Mouse (Mus musculus): ENCODE results near the gene Rad54l2. TPM values are rescaled to one million over a fixed set of nuclear protein-coding genes. Genes with fewer than 3 reads are reported as not detected.

The Rad54l2 gene
- total and polyA plus RNA-seq, 2 experiments from 2014 or later, result 3.6 to 22.7 TPM

DNA sequence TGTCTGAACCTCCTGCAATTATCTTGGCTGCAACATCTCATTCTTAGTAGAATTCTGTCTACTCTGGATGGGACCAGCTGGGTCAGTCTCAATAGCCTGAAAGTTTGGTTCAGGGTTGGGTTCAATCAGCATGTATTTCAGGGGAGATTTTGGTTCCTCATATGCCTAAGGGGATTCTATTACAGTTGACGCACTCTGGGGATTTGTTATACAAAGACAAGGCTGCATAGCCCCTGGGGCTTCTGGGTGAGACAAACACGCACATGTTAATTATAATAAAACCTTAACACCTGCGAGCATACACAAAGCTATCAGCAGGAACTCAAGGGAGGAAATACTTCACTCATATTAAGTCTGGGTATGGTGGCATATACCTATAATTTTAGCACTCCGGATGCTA, 17.5 kb upstream of the Rad54l2 start:
- Histone ChIP-seq H3K4me2 (ENCODE audit: low read depth) (no peak overlapping the region), H3K27ac (ENCODE audit: low read depth, low read length) (no peak overlapping the region), H3K36me3 (ENCODE audit: insufficient read depth) (no peaks in the 10 kb centered on the region), H3K4me1 (ENCODE audit: insufficient read depth) (no peaks in the 10 kb centered on the region), H3K27me3 (ENCODE audit: insufficient read depth, low read length) (no peaks in the 10 kb centered on the region), H3K9me3 (ENCODE audit: low read length) (no peaks in the 10 kb centered on the region), H3K9ac (no peak overlapping the region), H3K4me3 (ENCODE audit: low read depth, low read length) (no peak overlapping the region)
- 80% methylated on average over 4 of the region's 4 CpGs for WGBS
- ATAC-seq, result no peak
- no peak for DNase-seq
- no peak for TF ChIP-seq CTCF (IDR thresholded peaks at IDR 0.05; ENCODE audit: low read depth)

GRCm38 (mm10) chr9:106790831-106791230, 1.8 kb upstream of the Rad54l2 start:
- no peak overlapping the region for H3K4me2 ChIP-seq (ENCODE audit: low read depth)
- H3K9me3 ChIP-seq (ENCODE audit: low read length), result no peaks in the 10 kb centered on the region
- no peak for TF ChIP-seq CTCF (IDR thresholded peaks at IDR 0.05; ENCODE audit: low read depth)
- ATAC-seq (no peak), DNase-seq (no peak)
- WGBS, result 64% methylated on average over 6 of the region's 6 CpGs
- no peaks in the 10 kb centered on the region for H3K4me1 ChIP-seq (ENCODE audit: insufficient read depth)
- no peak overlapping the region for H3K27ac ChIP-seq (ENCODE audit: low read depth, low read length)
- H3K36me3 ChIP-seq (ENCODE audit: insufficient read depth), result no peaks in the 10 kb centered on the region
- H3K4me3 ChIP-seq (ENCODE audit: low read depth, low read length), result no peak overlapping the region
- H3K27me3 ChIP-seq (ENCODE audit: insufficient read depth, low read length), result no peaks in the 10 kb centered on the region
- H3K9ac ChIP-seq, result no peak overlapping the region

- no peak for TF ChIP-seq CTCF (IDR thresholded peaks at IDR 0.05; ENCODE audit: low read depth)
- Histone ChIP-seq H3K27me3 (ENCODE audit: insufficient read depth, low read length) (no peaks in the 10 kb centered on the region), H3K36me3 (ENCODE audit: insufficient read depth) (no peaks in the 10 kb centered on the region), H3K4me3 (ENCODE audit: low read depth, low read length) (peak overlapping the region; percentile 98), H3K4me1 (ENCODE audit: insufficient read depth) (no peaks in the 10 kb centered on the region), H3K27ac (ENCODE audit: low read depth, low read length) (peak overlapping the region; percentile 81; the same call in 1 of the 2 replicates), H3K9me3 (ENCODE audit: low read length) (no peaks in the 10 kb centered on the region), H3K4me2 (ENCODE audit: low read depth) (peak overlapping the region; percentile 81), H3K9ac (peak overlapping the region; percentile 96)
- ATAC-seq (peak; percentile 25; the same call in 1 of the 2 replicates), DNase-seq (no peak)
- WGBS, result 15% methylated on average over 10 of the region's 10 CpGs
Observed at GRCm38 (mm10) chr9:106789363-106789762, 369 bp upstream of the Rad54l2 start.

DNA sequence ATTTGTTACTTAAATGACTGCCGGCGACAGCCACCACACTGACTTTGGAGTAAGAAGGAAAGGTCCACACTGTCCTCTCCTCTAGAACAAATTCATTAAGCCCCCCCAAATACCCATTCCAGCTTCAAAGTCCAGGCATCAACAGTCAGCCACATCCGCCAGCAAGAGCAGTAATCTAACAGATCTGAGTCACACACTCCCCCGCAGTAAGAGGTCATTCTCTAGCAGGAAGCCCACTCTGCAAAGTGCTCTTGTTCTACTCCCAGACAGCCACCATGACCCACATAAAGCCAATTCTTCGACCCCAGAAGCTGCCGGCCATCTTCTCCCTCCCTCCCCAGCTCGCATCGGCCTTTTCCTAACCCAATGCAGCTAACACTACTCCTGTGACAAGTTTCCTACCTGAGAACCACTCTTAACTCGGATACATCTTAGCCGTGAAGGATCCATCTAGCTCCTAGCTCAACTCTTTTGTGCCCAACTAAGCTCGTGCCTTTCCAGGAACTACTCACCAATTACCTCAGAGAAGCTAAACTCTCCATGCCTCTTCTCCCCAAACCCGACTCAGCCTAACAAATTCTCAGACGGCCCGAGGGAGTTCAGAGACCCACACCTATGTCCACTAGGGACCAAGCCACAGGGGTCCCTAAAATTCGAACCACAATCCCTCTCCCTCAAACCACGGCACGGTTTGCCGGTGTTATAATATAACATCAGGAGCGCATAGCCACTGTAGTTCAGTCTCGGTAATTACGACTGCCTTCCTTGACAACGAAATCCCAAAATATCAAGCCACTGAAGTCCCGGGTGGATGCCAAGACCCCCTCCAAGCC, 799 bp downstream of the Rad54l2 start:
- H3K36me3 ChIP-seq (ENCODE audit: insufficient read depth), result no peaks in the 10 kb centered on the region
- TF ChIP-seq CTCF (IDR thresholded peaks at IDR 0.05; ENCODE audit: low read depth), result no peak
- no peaks in the 10 kb centered on the region for H3K9me3 ChIP-seq (ENCODE audit: low read length)
- peak overlapping the region; percentile 81 for H3K27ac ChIP-seq (ENCODE audit: low read depth, low read length)
- H3K4me3 ChIP-seq (ENCODE audit: low read depth, low read length), result peak overlapping the region; percentile 98
- H3K4me2 ChIP-seq (ENCODE audit: low read depth), result peak overlapping the region; percentile 81
- DNase-seq (no peak), ATAC-seq (0 out of 2 replicates have a peak, but pooled peaks have one; percentile 7)
- WGBS, result 8% methylated on average over 23 of the region's 23 CpGs
- peak overlapping the region; percentile 96 for H3K9ac ChIP-seq
- H3K4me1 ChIP-seq (ENCODE audit: insufficient read depth), result no peaks in the 10 kb centered on the region
- H3K27me3 ChIP-seq (ENCODE audit: insufficient read depth, low read length), result no peaks in the 10 kb centered on the region

DNA sequence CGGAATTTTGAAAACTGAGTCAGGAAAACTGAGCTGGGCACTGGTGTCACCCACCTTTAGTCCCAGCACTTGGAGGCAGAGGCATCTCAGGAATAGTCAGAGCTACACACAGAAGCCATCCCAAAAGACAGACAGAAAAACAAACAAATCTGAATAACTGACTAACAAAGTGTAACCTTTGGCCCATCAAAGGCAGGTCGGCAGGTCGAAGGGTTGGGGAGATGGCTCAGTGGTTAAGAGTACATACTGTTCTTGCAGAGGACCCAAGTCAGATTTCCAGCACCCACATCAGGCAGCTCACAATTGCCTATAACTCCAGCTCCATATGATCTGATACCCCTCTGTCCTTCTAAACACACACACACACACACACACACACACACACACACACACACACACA, 3.8 kb downstream of the Rad54l2 start:
- Histone ChIP-seq H3K4me1 (ENCODE audit: insufficient read depth) (no peaks in the 10 kb centered on the region), H3K9ac (no peak overlapping the region), H3K4me3 (ENCODE audit: low read depth, low read length) (no peak overlapping the region), H3K4me2 (ENCODE audit: low read depth) (no peak overlapping the region), H3K27me3 (ENCODE audit: insufficient read depth, low read length) (no peaks in the 10 kb centered on the region), H3K27ac (ENCODE audit: low read depth, low read length) (no peak overlapping the region), H3K9me3 (ENCODE audit: low read length) (no peaks in the 10 kb centered on the region), H3K36me3 (ENCODE audit: insufficient read depth) (no peaks in the 10 kb centered on the region)
- 91% methylated on average over 3 of the region's 3 CpGs for WGBS
- ATAC-seq (no peak), DNase-seq (no peak)
- TF ChIP-seq CTCF (IDR thresholded peaks at IDR 0.05; ENCODE audit: low read depth), result no peak

- WGBS, result 93% methylated on average over 2 of the region's 2 CpGs
- DNase-seq, result no peak
Observed at GRCm38 (mm10) chr9:106783554-106783953, 5.4 kb downstream of the Rad54l2 start.

DNA sequence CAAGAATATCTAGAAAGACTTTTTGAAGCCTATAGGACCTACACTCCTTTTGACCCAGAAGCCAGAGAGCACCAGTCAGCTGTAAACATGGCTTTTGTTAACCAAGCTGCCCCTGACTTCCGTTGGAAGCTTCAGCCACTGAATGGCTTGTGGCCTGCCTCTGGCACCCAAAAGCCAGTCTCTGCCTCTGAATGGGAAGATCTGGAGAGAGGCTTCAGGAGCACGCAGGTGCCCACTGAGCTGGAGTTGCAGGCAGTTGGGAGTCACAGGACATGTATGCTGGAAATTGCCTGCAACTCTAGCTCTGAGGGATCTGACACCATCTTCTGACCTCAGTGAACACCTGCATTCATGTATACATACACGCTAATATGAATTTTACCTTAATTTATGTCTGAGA, 8.9 kb downstream of the Rad54l2 start:
- no peak for TF ChIP-seq CTCF (IDR thresholded peaks at IDR 0.05; ENCODE audit: low read depth)
- DNase-seq (no peak), ATAC-seq (no peak)
- WGBS, result 81% methylated on average over 3 of the region's 3 CpGs
- Histone ChIP-seq H3K4me1 (ENCODE audit: insufficient read depth) (no peaks in the 10 kb centered on the region), H3K4me2 (ENCODE audit: low read depth) (no peak overlapping the region), H3K27me3 (ENCODE audit: insufficient read depth, low read length) (no peaks in the 10 kb centered on the region), H3K9me3 (ENCODE audit: low read length) (no peaks in the 10 kb centered on the region), H3K27ac (ENCODE audit: low read depth, low read length) (no peak overlapping the region), H3K36me3 (ENCODE audit: insufficient read depth) (no peaks in the 10 kb centered on the region), H3K4me3 (ENCODE audit: low read depth, low read length) (no peak overlapping the region), H3K9ac (no peak overlapping the region)

More at GRCm38 (mm10) chr9:106783554-106783953, 5.4 kb downstream of the Rad54l2 start:
- no peaks in the 10 kb centered on the region for H3K36me3 ChIP-seq (ENCODE audit: insufficient read depth)
- no peaks in the 10 kb centered on the region for H3K9me3 ChIP-seq (ENCODE audit: low read length)
- H3K27me3 ChIP-seq (ENCODE audit: insufficient read depth, low read length), result no peaks in the 10 kb centered on the region
- no peak overlapping the region for H3K9ac ChIP-seq
- ATAC-seq, result no peak
- H3K4me1 ChIP-seq (ENCODE audit: insufficient read depth), result no peaks in the 10 kb centered on the region
- no peak overlapping the region for H3K27ac ChIP-seq (ENCODE audit: low read depth, low read length)
- no peak for TF ChIP-seq CTCF (IDR thresholded peaks at IDR 0.05; ENCODE audit: low read depth)
- no peak overlapping the region for H3K4me2 ChIP-seq (ENCODE audit: low read depth)
- no peak overlapping the region for H3K4me3 ChIP-seq (ENCODE audit: low read depth, low read length)

All from forebrain, postnatal 0 days (tissue).